Mouse (Mus musculus) limb, embryonic 14.5 days (tissue): ENCODE data around the gene Gemin4. TPM values are rescaled to one million over a fixed set of nuclear protein-coding genes. Genes with fewer than 3 reads are reported as not detected.

Source experiments
- ATAC-seq: fragments of 200-750 bp; cut with Nextera tagmentation; 2 replicates; pipeline ENCODE4 v1.8.0; 2017; ENCODE audit warnings: low read depth, moderate number of reproducible peaks, moderate TSS enrichment; ENCODE audit not compliant: low FRiP score
- DNase-seq: peaks from one replicate; pipeline ENCODE4 v3.0.0-alpha.2; 2015; ENCODE audit warnings: low spot score
- H3K27ac ChIP-seq: fragments of 300-500 bp; sonication (generic); replicated peaks from 2 replicates; pipeline ENCODE4 v1.5.1; 2014; ENCODE audit warnings: low read depth, mild to moderate bottlenecking, low read length, moderate library complexity, mixed read lengths
- H3K27me3 ChIP-seq: fragments of 300-500 bp; sonication (generic); 2 replicates; pipeline ENCODE4 v1.6.1; 2014; ENCODE audit warnings: low read length, mixed read lengths; ENCODE audit not compliant: control insufficient read depth, insufficient read depth
- H3K36me3 ChIP-seq: fragments of 300-500 bp; sonication (generic); 2 replicates; pipeline ENCODE4 v1.6.1; 2014; ENCODE audit warnings: mild to moderate bottlenecking, low read length, moderate library complexity, mixed read lengths; ENCODE audit not compliant: control insufficient read depth, insufficient read depth
- H3K4me1 ChIP-seq: fragments of 300-500 bp; sonication (generic); 2 replicates; pipeline ENCODE4 v1.6.1; 2014; ENCODE audit warnings: antibody characterized with exemption, low read length, mixed read lengths; ENCODE audit not compliant: control insufficient read depth, insufficient read depth
- H3K4me2 ChIP-seq: fragments of 300-500 bp; sonication (generic); replicated peaks from 2 replicates; pipeline ENCODE4 v1.6.1; 2014; ENCODE audit warnings: low read depth, mild to moderate bottlenecking, low read length, moderate library complexity; ENCODE audit not compliant: severe bottlenecking
- H3K4me3 ChIP-seq: fragments of 300-500 bp; sonication (generic); replicated peaks from 2 replicates; pipeline ENCODE4 v1.5.1; 2014; ENCODE audit warnings: low read length
- H3K9ac ChIP-seq: fragments of 300-500 bp; sonication (generic); 2 replicates; pipeline ENCODE4 v1.6.1; 2014; ENCODE audit warnings: mild to moderate bottlenecking, low read depth, low read length, moderate library complexity; ENCODE audit not compliant: severe bottlenecking
- H3K9me3 ChIP-seq: fragments of 300-500 bp; sonication (generic); 2 replicates; pipeline ENCODE4 v1.6.1; 2016; ENCODE audit warnings: low read length; ENCODE audit not compliant: control insufficient read depth
- POLR2A ChIP-seq: fragments of 200-500 bp; IDR thresholded peaks from 2 replicates; pipeline ENCODE4 v1.8.0; 2012; ENCODE audit warnings: inconsistent platforms, mild to moderate bottlenecking, moderate library complexity, borderline replicate concordance; ENCODE audit not compliant: insufficient read depth, insufficient read length; ENCODE audit errors: extremely low read depth
- WGBS: fragments of 180-500 bp; shearing (Covaris S2); extraction: QIAGEN DNeasy Blood & Tissue Kit; methylation state at CpG from one replicate; pipeline ENCODE4 v1.1.7; 2014; 5-methylcytosine and 5-hydroxymethylcytosine counted together
- polyA plus RNA-seq, 2 experiments: library from polyadenylated mRNA; depleted of rRNA in 1 of 2; stranded (reverse) in 1 of 2; unstranded in 1 of 2; fragments of >200 nt; fragmentation: Nextera tagmentation in 1 of 2; extraction: Ambion mirVana in 1 of 2; gene quantifications; 2 replicates each; pipeline versions ENCODE4 v1.2.1 to v1.2.3; 2012 to 2014

Gene Gemin4
- polyA plus RNA-seq, 2 experiments, result 14.8 to 32.6 TPM

GRCm38 (mm10) chr11:76168976-76169375 lies 48.5 kb downstream of the Gemin4 start:
- no peak overlapping the region for H3K9ac ChIP-seq
- no peak overlapping the region for H3K27ac ChIP-seq
- WGBS, result 71% methylated on average over 3 of the region's 3 CpGs
- no peak for ATAC-seq
- no peaks in the 10 kb centered on the region for H3K9me3 ChIP-seq
- H3K4me1 ChIP-seq, result no peaks in the 10 kb centered on the region
- no peaks in the 10 kb centered on the region for H3K27me3 ChIP-seq
- no peak overlapping the region for H3K4me2 ChIP-seq
- TF ChIP-seq POLR2A, result no peak
- H3K36me3 ChIP-seq, result peaks cover 29% of the 10 kb centered on the region
- DNase-seq, result peak; percentile 28
- no peak overlapping the region for H3K4me3 ChIP-seq

GRCm38 (mm10) chr11:76167079-76167765 lies 50.2 kb downstream of the Gemin4 start:
- Histone ChIP-seq H3K4me2 (no peak overlapping the region), H3K4me1 (no peaks in the 10 kb centered on the region), H3K27me3 (no peaks in the 10 kb centered on the region), H3K9me3 (no peaks in the 10 kb centered on the region), H3K36me3 (peaks cover 31% of the 10 kb centered on the region), H3K4me3 (no peak overlapping the region), H3K27ac (no peak overlapping the region), H3K9ac (no peak overlapping the region)
- ATAC-seq (no peak), DNase-seq (peak; percentile 66)
- TF ChIP-seq POLR2A, result no peak
- WGBS, result 28% methylated on average over 5 of the region's 5 CpGs

- peaks cover 26% of the 10 kb centered on the region for H3K36me3 ChIP-seq
- no peak overlapping the region for H3K27ac ChIP-seq
- no peak for DNase-seq
- no peak for ATAC-seq
- H3K9me3 ChIP-seq, result no peaks in the 10 kb centered on the region
- H3K27me3 ChIP-seq, result no peaks in the 10 kb centered on the region
- TF ChIP-seq POLR2A, result no peak
- H3K4me3 ChIP-seq, result no peak overlapping the region
- H3K4me2 ChIP-seq, result no peak overlapping the region
- no peak overlapping the region for H3K9ac ChIP-seq
- WGBS, result 95% methylated on average over 4 of the region's 4 CpGs
- H3K4me1 ChIP-seq, result no peaks in the 10 kb centered on the region
Observed at GRCm38 (mm10) chr11:76166657-76167056, 50.8 kb downstream of the Gemin4 start.

Other genes starting within 250 kb of the Gemin4 start
- 0.58 and 0.87 TPM in 2 replicates for gene 1700016K19Rik, start 217.8 kb downstream of the Gemin4 start, polyA plus RNA-seq (2012; rRNA removed)
- 0.44 and 0.76 TPM in 2 replicates for gene 1700016K19Rik, start 217.8 kb downstream of the Gemin4 start, polyA plus RNA-seq (2014; fragmentation: Nextera tagmentation; extraction: Ambion mirVana)
- gene Rflnb, start 189.9 kb downstream of the Gemin4 start, polyA plus RNA-seq (2012; rRNA removed), result 28.9 and 29.1 TPM in 2 replicates
- 52.2 and 55.7 TPM in 2 replicates for gene Rflnb, start 189.9 kb downstream of the Gemin4 start, polyA plus RNA-seq (2014; fragmentation: Nextera tagmentation; extraction: Ambion mirVana)
- gene Vps53, start 38.0 kb downstream of the Gemin4 start, polyA plus RNA-seq (2012; rRNA removed), result 26.6 and 29.6 TPM in 2 replicates
- 37.3 and 41.9 TPM in 2 replicates for gene Vps53, start 38.0 kb downstream of the Gemin4 start, polyA plus RNA-seq (2014; fragmentation: Nextera tagmentation; extraction: Ambion mirVana)
- gene Fam57a, start 38.0 kb downstream of the Gemin4 start, polyA plus RNA-seq (2012; rRNA removed), result 39.0 and 40.1 TPM in 2 replicates
- 48.3 and 60.8 TPM in 2 replicates for gene Fam57a, start 38.0 kb downstream of the Gemin4 start, polyA plus RNA-seq (2014; fragmentation: Nextera tagmentation; extraction: Ambion mirVana)
- gene Dbil5, start 56 bp downstream of the Gemin4 start, polyA plus RNA-seq (2012; rRNA removed), result 0.41 and 0.93 TPM in 2 replicates
- 0.64 and 1.4 TPM in 2 replicates for gene Dbil5, start 56 bp downstream of the Gemin4 start, polyA plus RNA-seq (2014; fragmentation: Nextera tagmentation; extraction: Ambion mirVana)
- gene Mrm3, start 26.1 kb upstream of the Gemin4 start, polyA plus RNA-seq (2012; rRNA removed), result 11.9 and 15.2 TPM in 2 replicates
- 20.8 and 20.9 TPM in 2 replicates for gene Mrm3, start 26.1 kb upstream of the Gemin4 start, polyA plus RNA-seq (2014; fragmentation: Nextera tagmentation; extraction: Ambion mirVana)
- gene Glod4, start 26.1 kb upstream of the Gemin4 start, polyA plus RNA-seq (2012; rRNA removed), result 36.4 and 56.2 TPM in 2 replicates
- 140 and 141 TPM in 2 replicates for gene Glod4, start 26.1 kb upstream of the Gemin4 start, polyA plus RNA-seq (2014; fragmentation: Nextera tagmentation; extraction: Ambion mirVana)
- 69.9 and 74.4 TPM in 2 replicates for gene Nxn, start 181.5 kb upstream of the Gemin4 start, polyA plus RNA-seq (2012; rRNA removed)
- 78.1 TPM in 2 replicates for gene Nxn, start 181.5 kb upstream of the Gemin4 start, polyA plus RNA-seq (2014; fragmentation: Nextera tagmentation; extraction: Ambion mirVana)
- 34.8 and 38.5 TPM in 2 replicates for gene Timm22, start 189.3 kb upstream of the Gemin4 start, polyA plus RNA-seq (2012; rRNA removed)
- 125 and 128 TPM in 2 replicates for gene Timm22, start 189.3 kb upstream of the Gemin4 start, polyA plus RNA-seq (2014; fragmentation: Nextera tagmentation; extraction: Ambion mirVana)